Mouse (Mus musculus): ENCODE measurements around the gene Il1f9.
"Not testable (repeated sequence)": the region's sequence is repeated elsewhere in the genome, so short reads cannot be mapped to it uniquely, and the experiment has no call there.

Il1f9 gene

GRCm38 (mm10) chr2:24186176-24186575 is at the start of gene Il1f9:
Gene Il1f9 (plus strand): TSS chr2:24186476.
- DNase-seq (ENCODE audit: low read depth, low spot score) = no peak

GRCm38 (mm10) chr2:24152861-24153260 is 33.4 kb upstream of the Il1f9 start, which contains the start of gene Il1f8:
Gene Il1f8 (plus strand): TSS chr2:24153161.
- DNase-seq (ENCODE audit: low read depth, low spot score) = no peak

- peak; percentile 64 for DNase-seq (ENCODE audit: low read depth, low spot score)
Measured at GRCm38 (mm10) chr2:24181683-24182331, 4.5 kb upstream of the Il1f9 start.

DNA sequence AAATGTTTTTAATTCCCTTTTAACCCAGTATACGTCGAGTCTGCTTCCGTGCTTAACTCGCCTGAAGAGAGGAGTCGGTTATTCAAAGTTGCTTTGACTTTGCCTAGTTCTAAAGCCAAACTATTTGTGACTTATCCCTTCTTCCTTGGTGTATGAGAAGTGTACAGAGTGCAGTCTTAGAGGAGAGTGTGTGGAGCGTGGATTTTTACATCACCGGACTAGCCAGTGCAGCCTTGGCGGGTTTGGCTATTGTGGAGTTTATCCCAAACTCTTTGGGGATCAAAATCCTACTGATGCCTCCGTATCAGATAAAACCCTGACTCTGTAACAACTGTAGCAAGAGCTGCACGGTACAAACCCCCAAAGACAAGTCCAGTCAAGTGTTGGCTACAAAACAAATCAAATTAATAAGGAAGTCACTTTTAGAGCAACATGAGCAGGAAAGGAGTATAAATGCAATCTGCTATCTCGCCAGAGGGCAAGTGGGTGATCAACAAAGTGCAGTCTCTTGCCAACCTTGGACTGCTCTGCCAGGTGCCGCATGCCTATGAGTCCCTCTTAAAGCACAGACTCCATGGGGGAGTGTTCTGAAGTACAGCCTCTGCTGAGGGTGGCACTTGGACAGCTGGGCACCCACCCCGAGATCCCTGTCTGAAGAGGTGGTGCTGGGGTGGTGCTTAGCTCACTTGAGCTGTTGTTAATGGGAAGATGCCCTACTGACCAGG is 3.7 kb upstream of the Il1f9 start:
- not testable (repeated sequence) for DNase-seq (ENCODE audit: low read depth, low spot score)

DNA sequence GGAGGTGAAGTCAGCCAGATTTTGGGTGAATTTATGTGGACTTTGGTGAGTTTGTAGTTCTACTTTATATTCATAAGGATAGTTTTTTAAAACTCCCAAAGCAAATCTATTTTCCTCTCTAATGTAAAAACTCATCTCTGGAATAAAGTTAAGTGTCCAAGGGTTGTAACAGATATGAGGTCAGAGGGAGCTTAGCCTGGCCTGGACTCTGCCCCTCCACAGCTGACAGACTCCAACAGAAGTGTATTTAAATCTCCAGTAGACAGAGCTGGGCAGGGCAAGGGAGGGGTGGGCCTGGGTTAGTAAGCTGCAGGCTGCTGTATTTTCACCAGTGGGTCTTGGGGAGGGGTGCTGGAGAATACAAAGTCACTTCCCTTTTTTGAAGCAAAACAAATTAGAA is 2.2 kb upstream of the Il1f9 start:
- DNase-seq (ENCODE audit: low read depth, low spot score) = not testable (repeated sequence)

DNA sequence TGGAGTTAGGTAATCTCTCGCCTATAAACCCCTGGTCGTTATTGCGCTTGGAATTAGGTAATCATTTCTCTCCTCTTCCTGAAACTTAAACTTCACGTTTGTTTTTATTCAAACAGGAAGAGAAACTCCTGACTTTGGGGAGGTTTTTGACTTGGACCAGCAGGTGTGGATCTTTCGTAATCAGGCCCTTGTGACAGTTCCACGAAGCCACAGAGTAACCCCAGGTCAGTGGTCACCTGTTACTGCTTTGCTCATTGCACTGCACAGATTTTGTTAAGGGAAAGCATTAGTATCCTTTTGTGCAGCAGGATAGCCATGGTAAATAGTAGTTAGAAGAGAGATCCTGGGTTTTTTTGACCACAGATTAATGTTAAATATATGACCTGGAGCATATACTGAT is 1.3 kb downstream of the Il1f9 start:
- no peak for DNase-seq (ENCODE audit: low read depth, low spot score)

- DNase-seq (ENCODE audit: low read depth, low spot score) = no peak
Measured at GRCm38 (mm10) chr2:24188189-24188588, 1.9 kb downstream of the Il1f9 start.

DNA sequence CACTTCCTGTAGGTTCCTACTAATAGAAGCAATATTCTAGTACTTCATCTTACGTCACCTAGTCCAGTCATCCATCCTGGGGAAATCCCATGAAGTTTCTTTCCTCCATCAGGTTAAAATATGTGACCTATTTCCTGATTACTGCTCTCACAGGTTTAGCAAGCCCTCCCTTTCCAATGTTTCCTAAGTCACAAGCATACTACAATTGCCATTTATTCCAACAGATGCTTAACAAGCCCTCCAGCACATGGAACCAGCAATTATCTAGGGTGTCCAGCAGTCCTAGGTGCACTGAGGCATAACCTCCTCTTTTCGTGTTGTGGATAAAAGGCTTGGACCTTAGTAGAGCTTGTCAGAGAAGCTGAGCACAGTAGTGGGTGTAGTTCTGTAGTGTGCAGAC is 28.8 kb downstream of the Il1f9 start, which contains the start of gene Il1f6:
Il1f6 (plus strand) TSS at position 301 of the 400 bp plus-strand sequence.
- no peak for DNase-seq (ENCODE audit: low read depth, low spot score)

GRCm38 (mm10) chr2:24227191-24227590 is 40.9 kb downstream of the Il1f9 start:
- DNase-seq (ENCODE audit: low read depth, low spot score) = no peak

All from brain, adult 2 months (tissue).